Mouse (Mus musculus) kidney, adult 2 months (tissue): Measurements from ENCODE around the gene Trim45.

Experiments
- CTCF ChIP-seq: fragments of 200-500 bp; conservative IDR thresholded peaks from 2 replicates; pipeline ENCODE4 v1.5.1; 2011; ENCODE audit warnings: low read depth, mild to moderate bottlenecking, control low read depth, low read length, moderate library complexity, mixed read lengths; ENCODE audit not compliant: insufficient read depth, insufficient read length
- POLR2A ChIP-seq: fragments of 200-500 bp; IDR thresholded peaks from one replicate; pipeline ENCODE4 v1.6.1; 2011; ENCODE audit warnings: low read depth, low read length, control low read depth

DNA sequence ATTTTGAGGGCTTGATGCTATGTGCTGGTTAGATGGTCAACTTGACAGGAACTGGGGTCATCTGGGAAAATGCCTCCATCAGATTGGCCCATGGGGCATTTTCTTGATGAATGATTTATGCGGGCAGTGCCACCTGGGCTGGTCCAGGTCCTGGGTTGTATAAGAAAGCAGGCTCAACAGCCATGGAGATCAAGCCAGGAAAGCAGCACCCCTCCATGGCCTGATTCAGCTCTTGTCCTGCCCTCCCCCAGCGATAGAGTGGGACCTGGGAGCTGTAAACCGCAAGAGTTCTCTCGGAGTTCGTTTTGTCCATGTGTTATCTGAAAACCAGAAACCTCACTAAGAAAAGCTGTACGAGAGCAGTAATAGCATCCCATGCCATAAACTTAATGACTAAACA, 13.5 kb downstream of the Trim45 start:
- TF ChIP-seq POLR2A (no peak), CTCF (no peak)
